Mouse (Mus musculus) adrenal gland, postnatal 36 days (tissue): ENCODE data around the gene 1110057P08Rik. TPM values are rescaled to one million over a fixed set of nuclear protein-coding genes. Genes with fewer than 3 reads are reported as not detected.
"Not testable (repeated sequence)": the region's sequence is repeated elsewhere in the genome, so short reads cannot be mapped to it uniquely, and the experiment has no call there.

Experiments
- DNase-seq, 2 experiments: peaks; one replicate each; pipeline ENCODE4 v3.0.0; 2021; ENCODE audit warnings: mixed read lengths in 1 of 2
- long read RNA-seq, 2 experiments: library from polyadenylated mRNA; stranded (forward); transcript quantifications; one replicate each; pipeline ENCODE4 v2.0.0; 2021; ENCODE audit warnings: borderline sequencing depth in 2 of 2
- total RNA-seq, 2 experiments: library from RNA; stranded (reverse); gene quantifications; 2 replicates each; pipeline ENCODE4 v1.2.3; 2021

Gene 1110057P08Rik
- total RNA-seq: not detected
- long read RNA-seq, experiment 1: 0 reads
- long read RNA-seq, experiment 2: 0 reads

DNA sequence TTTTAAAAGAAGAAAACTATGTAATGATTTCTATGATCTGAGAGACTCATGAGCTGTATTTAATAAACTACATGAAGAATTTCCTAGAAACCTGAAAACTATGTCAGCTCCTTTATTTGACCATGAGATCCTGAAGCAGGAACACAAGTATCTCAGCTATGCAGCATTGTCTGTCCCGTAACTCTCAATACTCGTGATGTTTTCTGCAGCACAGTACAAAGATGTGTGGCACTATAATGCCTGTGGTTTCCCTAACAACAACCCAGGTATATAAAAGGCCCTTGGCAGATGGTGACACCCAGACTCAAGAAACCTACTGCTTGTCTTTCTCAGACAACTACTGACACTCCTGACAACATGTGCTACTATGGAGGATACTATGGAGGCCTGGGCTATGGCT, at the start of gene 1110057P08Rik:
Gene 1110057P08Rik, plus strand, starts transcription at position 301 of the 400 bp plus-strand sequence.
- DNase-seq: no peak

DNA sequence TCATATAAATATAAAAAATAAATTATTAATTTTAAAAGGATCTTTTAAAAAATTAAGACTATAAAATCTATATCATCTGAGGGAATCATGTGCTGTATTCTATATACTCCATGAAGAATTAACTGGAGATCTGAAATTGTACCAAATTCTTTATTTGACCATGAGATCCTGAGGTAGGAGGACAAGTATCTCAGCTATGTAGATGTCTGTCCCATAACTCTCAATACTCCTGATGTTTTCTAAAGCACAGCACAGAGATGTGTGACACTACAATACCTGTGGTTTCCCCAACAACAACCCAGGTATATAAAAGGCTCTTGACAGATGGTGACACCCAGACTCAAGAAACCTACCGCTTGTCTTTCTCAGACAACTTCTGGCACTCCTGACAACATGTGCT, 34.0 kb upstream of the 1110057P08Rik start, which contains the start of gene Gm6358:
Gene Gm6358, plus strand, starts transcription at position 301 of the 400 bp plus-strand sequence.
- no peak for DNase-seq

DNA sequence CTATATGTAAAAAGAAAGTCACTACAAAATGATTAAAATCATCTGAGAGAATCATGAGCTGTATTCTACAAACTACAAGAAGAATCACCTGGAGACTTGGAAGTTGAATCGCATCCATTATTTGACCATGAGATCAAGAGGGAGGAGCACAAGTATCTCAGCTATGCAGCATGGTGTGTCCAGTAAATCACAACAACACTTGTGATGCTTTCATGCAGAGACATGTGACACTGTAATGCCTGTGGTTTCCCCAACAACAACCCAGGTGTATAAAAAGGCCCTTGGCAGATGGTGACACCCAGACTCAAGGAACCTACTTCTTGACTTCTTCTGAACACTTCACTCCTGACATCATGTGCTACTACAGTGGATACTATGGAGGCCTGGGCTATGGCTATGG, 23.7 kb upstream of the 1110057P08Rik start, which contains the start of gene Gm10061:
Gene Gm10061, plus strand, starts transcription at position 301 of the 400 bp plus-strand sequence.
- DNase-seq: no peak

DNA sequence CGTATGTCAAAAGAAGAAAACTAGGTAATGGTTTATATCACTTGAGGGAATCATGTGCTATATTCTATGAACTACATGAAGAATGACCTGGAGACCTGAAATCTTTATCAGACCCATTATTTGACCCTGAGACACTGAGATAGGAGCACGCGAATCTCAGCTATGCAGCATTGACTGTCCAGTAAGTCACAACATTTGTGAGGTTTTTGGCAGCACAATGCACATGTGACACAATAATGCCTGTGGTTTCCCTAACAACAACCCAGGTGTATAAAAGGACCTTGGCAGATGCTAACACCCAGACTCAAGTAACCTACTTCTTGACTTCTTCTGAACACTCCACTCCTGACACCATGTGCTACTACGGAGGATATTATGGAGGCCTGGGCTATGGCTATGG, 16.9 kb upstream of the 1110057P08Rik start, which contains the start of gene Gm9789:
Gene Gm9789, plus strand, starts transcription at position 301 of the 400 bp plus-strand sequence.
- no peak for DNase-seq

DNA sequence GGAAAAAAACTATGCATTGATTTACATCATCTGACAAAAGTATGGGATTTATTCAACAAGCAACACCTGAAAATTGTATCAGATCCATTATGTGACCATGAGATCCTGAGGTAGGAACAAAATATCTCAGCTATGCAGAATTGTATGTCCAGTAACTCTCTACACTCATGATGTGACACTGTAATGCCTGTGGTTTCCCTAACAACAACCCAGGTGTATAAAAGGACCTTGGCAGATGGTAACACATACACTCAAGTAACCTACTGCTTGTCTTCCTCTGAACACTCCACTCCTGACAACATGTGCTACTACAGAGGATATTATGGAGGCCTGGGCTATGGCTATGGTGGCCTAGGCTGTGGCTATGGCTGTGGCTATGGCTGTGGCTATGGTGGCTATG, 5.3 kb upstream of the 1110057P08Rik start, which contains the start of gene Gm7735:
Gene Gm7735, plus strand, starts transcription at position 301 of the 400 bp plus-strand sequence.
- not testable (repeated sequence) for DNase-seq

DNA sequence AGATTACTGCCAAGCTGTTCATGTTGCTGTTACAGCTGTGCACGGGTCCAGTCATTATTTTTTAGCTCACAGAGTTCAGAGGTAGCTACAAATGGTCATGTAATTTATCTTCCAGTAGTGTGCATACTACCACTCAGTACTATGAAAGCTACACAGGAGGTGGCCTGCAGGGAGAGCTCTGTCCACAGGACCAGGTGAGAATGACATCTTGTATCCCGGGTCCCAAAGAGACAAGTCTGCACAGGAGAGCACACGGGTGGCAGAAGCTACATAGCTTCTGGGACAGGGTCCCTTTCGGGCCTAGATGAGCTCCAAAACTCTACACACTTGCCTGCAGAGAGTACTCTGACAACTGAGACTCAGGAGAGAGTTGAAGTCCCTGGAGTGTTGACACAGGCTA, 14.1 kb downstream of the 1110057P08Rik start:
- no peak for DNase-seq

DNA sequence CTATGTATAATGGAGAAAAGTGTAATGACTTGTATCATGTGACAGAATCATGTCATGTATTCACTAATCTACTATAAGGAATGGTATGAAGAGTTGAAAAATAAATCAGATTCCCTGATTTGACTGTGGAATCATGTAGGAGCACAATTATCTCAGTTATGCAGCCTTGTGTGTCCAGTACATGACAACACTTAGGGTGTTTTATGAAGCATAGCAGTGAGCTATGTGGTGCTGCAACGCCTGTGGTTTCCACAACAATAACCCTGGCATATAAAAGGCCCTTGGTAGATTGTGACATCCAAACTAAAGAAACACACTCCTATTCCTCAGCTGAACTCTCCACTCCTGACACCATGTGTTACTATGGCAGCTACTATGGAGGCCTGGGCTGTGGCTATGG, 31.0 kb downstream of the 1110057P08Rik start, which contains the start of gene Krtap20-2:
Gene Krtap20-2, plus strand, starts transcription at position 301 of the 400 bp plus-strand sequence.
- DNase-seq: no peak

Other genes starting within 250 kb of the 1110057P08Rik start
- gene Krtap19-9b, start 242.5 kb upstream of the 1110057P08Rik start, total RNA-seq: not detected
- not detected for gene Krtap16-3, start 211.9 kb upstream of the 1110057P08Rik start, total RNA-seq
- not detected for gene Krtap22-2, start 164.0 kb upstream of the 1110057P08Rik start, total RNA-seq
- not detected for gene Gm10229, start 159.5 kb upstream of the 1110057P08Rik start, total RNA-seq
- not detected for gene Krtap6-1, start 143.0 kb upstream of the 1110057P08Rik start, total RNA-seq
- not detected for gene Gm10228, start 133.3 kb upstream of the 1110057P08Rik start, total RNA-seq
- not detected for gene Krtap6-5, start 126.9 kb upstream of the 1110057P08Rik start, total RNA-seq
- not detected for gene 1110025L11Rik, start 110.7 kb upstream of the 1110057P08Rik start, total RNA-seq
- gene Krtap6-3, start 90.7 kb upstream of the 1110057P08Rik start, total RNA-seq: not detected
- not detected for gene Gm6358, start 33.9 kb upstream of the 1110057P08Rik start, total RNA-seq
- not detected for gene Gm10061, start 23.6 kb upstream of the 1110057P08Rik start, total RNA-seq
- not detected for gene Gm9789, start 16.8 kb upstream of the 1110057P08Rik start, total RNA-seq
- not detected for gene Gm7735, start 5.2 kb upstream of the 1110057P08Rik start, total RNA-seq
- gene Krtap20-2, start 31.1 kb downstream of the 1110057P08Rik start, total RNA-seq: not detected
- not detected for gene Krtap21-1, start 229.1 kb downstream of the 1110057P08Rik start, total RNA-seq
- not detected for gene Krtap6-2, start 245.4 kb downstream of the 1110057P08Rik start, total RNA-seq